Mouse (Mus musculus): Measurements from ENCODE around the gene Pax5. TPM values are rescaled to one million over a fixed set of nuclear protein-coding genes. Genes with fewer than 3 reads are reported as not detected.

Gene Pax5
- polyA plus RNA-seq, 1 experiment = not detected

GRCm38 (mm10) chr4:44668574-44668973 lies 41.7 kb downstream of the Pax5 start:
- no peak overlapping the region for H3K4me3 ChIP-seq (ENCODE audit: insufficient read depth, poor library complexity, severe bottlenecking)
- H3K79me2 ChIP-seq (ENCODE audit: control insufficient read depth, insufficient read depth) = no peaks in the 10 kb centered on the region
- H3K79me3 ChIP-seq (ENCODE audit: low read depth) = no peaks in the 10 kb centered on the region
- TF ChIP-seq CEBPB (IDR thresholded peaks at IDR 0.05; ENCODE audit: low read depth) (no peak), MYOD1 (IDR thresholded peaks at IDR 0.05; ENCODE audit: control insufficient read depth, insufficient read length, low read depth) (no peak), MAX (IDR thresholded peaks at IDR 0.05) (no peak), USF1 (IDR thresholded peaks at IDR 0.05; ENCODE audit: low read depth) (no peak), FOSL1 (IDR thresholded peaks at IDR 0.05; ENCODE audit: insufficient read depth, low read length, poor library complexity, severe bottlenecking) (no peak), MYOG (IDR thresholded peaks at IDR 0.05; ENCODE audit: control insufficient read depth, extremely low read depth, insufficient read length) (no peak), CTCF (IDR thresholded peaks at IDR 0.05; ENCODE audit: control insufficient read depth, insufficient read depth, insufficient read length) (no peak)
- no peak overlapping the region for H3ac ChIP-seq (ENCODE audit: control insufficient read depth, insufficient read length, low read depth)
- H3K27me3 ChIP-seq (ENCODE audit: control insufficient read depth, insufficient read depth, insufficient read length) = peaks cover 45% of the 10 kb centered on the region
- H3K36me3 ChIP-seq (ENCODE audit: control insufficient read depth, insufficient read depth) = no peaks in the 10 kb centered on the region

- no peaks in the 10 kb centered on the region for H3K79me3 ChIP-seq (ENCODE audit: low read depth)
- H3K36me3 ChIP-seq (ENCODE audit: control insufficient read depth, insufficient read depth) = no peaks in the 10 kb centered on the region
- no peak overlapping the region for H3K4me3 ChIP-seq (ENCODE audit: insufficient read depth, poor library complexity, severe bottlenecking)
- TF ChIP-seq USF1 (IDR thresholded peaks at IDR 0.05; ENCODE audit: low read depth) = no peak
- no peak for TF ChIP-seq MYOD1 (IDR thresholded peaks at IDR 0.05; ENCODE audit: control insufficient read depth, insufficient read length, low read depth)
- no peak for TF ChIP-seq CTCF (IDR thresholded peaks at IDR 0.05; ENCODE audit: control insufficient read depth, insufficient read depth, insufficient read length)
- TF ChIP-seq MAX (IDR thresholded peaks at IDR 0.05) = no peak
- no peak for TF ChIP-seq FOSL1 (IDR thresholded peaks at IDR 0.05; ENCODE audit: insufficient read depth, low read length, poor library complexity, severe bottlenecking)
- TF ChIP-seq MYOG (IDR thresholded peaks at IDR 0.05; ENCODE audit: control insufficient read depth, extremely low read depth, insufficient read length) = no peak
- no peak for TF ChIP-seq CEBPB (IDR thresholded peaks at IDR 0.05; ENCODE audit: low read depth)
- no peaks in the 10 kb centered on the region for H3K79me2 ChIP-seq (ENCODE audit: control insufficient read depth, insufficient read depth)
- H3K27me3 ChIP-seq (ENCODE audit: control insufficient read depth, insufficient read depth, insufficient read length) = peaks cover 42% of the 10 kb centered on the region
- H3ac ChIP-seq (ENCODE audit: control insufficient read depth, insufficient read length, low read depth) = no peak overlapping the region
Measured at GRCm38 (mm10) chr4:44668172-44668571, 42.1 kb downstream of the Pax5 start.

DNA sequence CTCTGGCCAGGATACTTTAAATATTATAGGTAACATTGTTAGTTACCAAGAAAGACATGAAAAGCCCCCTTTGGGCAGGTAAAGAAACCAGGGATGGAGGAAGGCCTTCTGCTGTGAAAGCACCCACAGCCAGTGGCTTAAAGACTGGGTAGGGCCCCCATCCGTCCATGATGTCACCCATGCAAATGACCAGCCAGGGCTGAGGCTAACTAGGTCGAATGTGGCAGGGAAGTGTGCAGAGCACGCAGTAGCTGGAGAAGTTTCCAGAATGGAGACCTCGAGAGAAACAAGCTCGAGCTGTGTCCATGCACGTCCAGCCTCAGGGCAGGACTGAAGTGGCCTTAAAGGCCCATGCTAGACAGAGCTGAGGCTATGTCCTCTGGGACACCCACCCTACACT lies 42.9 kb downstream of the Pax5 start:
- Histone ChIP-seq H3K79me2 (ENCODE audit: control insufficient read depth, insufficient read depth) (no peaks in the 10 kb centered on the region), H3ac (ENCODE audit: control insufficient read depth, insufficient read length, low read depth) (no peak overlapping the region), H3K36me3 (ENCODE audit: control insufficient read depth, insufficient read depth) (no peaks in the 10 kb centered on the region), H3K27me3 (ENCODE audit: control insufficient read depth, insufficient read depth, insufficient read length) (peaks cover 47% of the 10 kb centered on the region), H3K79me3 (ENCODE audit: low read depth) (no peaks in the 10 kb centered on the region), H3K4me3 (ENCODE audit: insufficient read depth, poor library complexity, severe bottlenecking) (no peak overlapping the region)
- no peak for TF ChIP-seq MYOD1 (IDR thresholded peaks at IDR 0.05; ENCODE audit: control insufficient read depth, insufficient read length, low read depth)
- no peak for TF ChIP-seq FOSL1 (IDR thresholded peaks at IDR 0.05; ENCODE audit: insufficient read depth, low read length, poor library complexity, severe bottlenecking)
- TF ChIP-seq USF1 (IDR thresholded peaks at IDR 0.05; ENCODE audit: low read depth) = no peak
- no peak for TF ChIP-seq CTCF (IDR thresholded peaks at IDR 0.05; ENCODE audit: control insufficient read depth, insufficient read depth, insufficient read length)
- TF ChIP-seq CEBPB (IDR thresholded peaks at IDR 0.05; ENCODE audit: low read depth) = no peak
- no peak for TF ChIP-seq MYOG (IDR thresholded peaks at IDR 0.05; ENCODE audit: control insufficient read depth, extremely low read depth, insufficient read length)
- no peak for TF ChIP-seq MAX (IDR thresholded peaks at IDR 0.05)

DNA sequence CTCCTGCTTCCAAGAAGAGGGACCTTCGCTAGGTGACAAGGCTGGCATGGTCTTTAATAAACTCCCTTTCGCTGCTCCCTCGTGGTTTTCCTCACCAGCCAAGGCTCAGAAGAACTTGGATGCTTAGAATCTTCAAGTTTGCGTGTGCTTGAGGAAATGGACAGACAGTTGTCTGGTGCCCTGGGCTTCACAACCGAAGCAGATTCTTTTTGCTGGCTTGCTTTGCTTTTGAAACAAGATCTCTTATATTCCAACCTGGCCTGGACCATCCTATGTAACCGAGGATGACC lies 45.6 kb downstream of the Pax5 start:
- Histone ChIP-seq H3ac (ENCODE audit: control insufficient read depth, insufficient read length, low read depth) (no peak overlapping the region), H3K4me3 (ENCODE audit: insufficient read depth, poor library complexity, severe bottlenecking) (no peak overlapping the region), H3K27me3 (ENCODE audit: control insufficient read depth, insufficient read depth, insufficient read length) (peaks cover 45% of the 10 kb centered on the region), H3K36me3 (ENCODE audit: control insufficient read depth, insufficient read depth) (no peaks in the 10 kb centered on the region), H3K79me3 (ENCODE audit: low read depth) (no peaks in the 10 kb centered on the region), H3K79me2 (ENCODE audit: control insufficient read depth, insufficient read depth) (no peaks in the 10 kb centered on the region)
- TF ChIP-seq MAX (IDR thresholded peaks at IDR 0.05) = no peak
- TF ChIP-seq USF1 (IDR thresholded peaks at IDR 0.05; ENCODE audit: low read depth) = no peak
- TF ChIP-seq MYOG (IDR thresholded peaks at IDR 0.05; ENCODE audit: control insufficient read depth, extremely low read depth, insufficient read length) = no peak
- TF ChIP-seq CEBPB (IDR thresholded peaks at IDR 0.05; ENCODE audit: low read depth) = no peak

DNA sequence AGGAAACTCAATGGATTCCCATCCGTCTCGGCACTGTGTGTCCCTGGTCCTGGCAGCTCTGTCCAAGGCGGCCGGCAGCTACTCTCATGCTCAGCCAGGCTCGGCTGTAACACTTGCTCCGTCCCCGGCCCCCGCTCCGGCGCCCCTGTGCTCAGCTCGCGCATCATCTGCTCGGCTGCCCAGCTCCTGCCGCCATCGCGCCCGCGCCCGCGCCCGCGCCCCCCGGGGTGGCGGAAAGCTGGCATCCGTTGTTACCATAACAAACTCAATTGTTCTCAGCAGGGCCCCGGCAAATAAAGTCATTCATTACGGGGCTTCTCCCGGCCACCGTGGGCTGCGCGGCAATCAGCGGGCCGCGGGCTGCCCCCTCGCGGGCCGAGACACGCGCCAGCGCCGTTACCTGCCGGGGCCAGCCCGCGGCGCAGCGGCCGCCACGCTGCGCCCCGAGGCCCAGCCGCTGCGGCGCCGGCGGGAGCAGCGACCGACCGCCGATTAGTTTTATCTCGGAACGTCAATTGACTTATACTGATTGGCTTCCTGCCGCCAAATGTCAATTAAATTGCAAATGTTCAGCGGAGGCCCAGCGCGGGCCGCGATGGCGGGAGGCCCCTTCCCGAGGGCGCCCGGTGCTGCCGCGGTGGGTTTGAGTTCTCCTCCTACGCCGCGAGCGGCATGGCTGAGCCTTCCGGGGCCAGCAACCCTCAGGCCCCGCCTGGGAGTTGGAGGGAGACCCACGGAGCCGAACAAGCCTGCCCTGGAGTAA lies 46.1 kb downstream of the Pax5 start:
- no peak overlapping the region for H3K4me3 ChIP-seq (ENCODE audit: insufficient read depth, poor library complexity, severe bottlenecking)
- no peaks in the 10 kb centered on the region for H3K79me2 ChIP-seq (ENCODE audit: control insufficient read depth, insufficient read depth)
- H3K36me3 ChIP-seq (ENCODE audit: control insufficient read depth, insufficient read depth) = no peaks in the 10 kb centered on the region
- no peak overlapping the region for H3ac ChIP-seq (ENCODE audit: control insufficient read depth, insufficient read length, low read depth)
- no peak for TF ChIP-seq USF1 (IDR thresholded peaks at IDR 0.05; ENCODE audit: low read depth)
- TF ChIP-seq CEBPB (IDR thresholded peaks at IDR 0.05; ENCODE audit: low read depth) = no peak
- no peak for TF ChIP-seq FOSL1 (IDR thresholded peaks at IDR 0.05; ENCODE audit: insufficient read depth, low read length, poor library complexity, severe bottlenecking)
- no peak for TF ChIP-seq MAX (IDR thresholded peaks at IDR 0.05)
- TF ChIP-seq MYOG (IDR thresholded peaks at IDR 0.05; ENCODE audit: control insufficient read depth, extremely low read depth, insufficient read length) = no peak
- TF ChIP-seq CTCF (IDR thresholded peaks at IDR 0.05; ENCODE audit: control insufficient read depth, insufficient read depth, insufficient read length) = no peak
- no peak for TF ChIP-seq MYOD1 (IDR thresholded peaks at IDR 0.05; ENCODE audit: control insufficient read depth, insufficient read length, low read depth)
- no peaks in the 10 kb centered on the region for H3K79me3 ChIP-seq (ENCODE audit: low read depth)
- peaks cover 45% of the 10 kb centered on the region for H3K27me3 ChIP-seq (ENCODE audit: control insufficient read depth, insufficient read depth, insufficient read length)

DNA sequence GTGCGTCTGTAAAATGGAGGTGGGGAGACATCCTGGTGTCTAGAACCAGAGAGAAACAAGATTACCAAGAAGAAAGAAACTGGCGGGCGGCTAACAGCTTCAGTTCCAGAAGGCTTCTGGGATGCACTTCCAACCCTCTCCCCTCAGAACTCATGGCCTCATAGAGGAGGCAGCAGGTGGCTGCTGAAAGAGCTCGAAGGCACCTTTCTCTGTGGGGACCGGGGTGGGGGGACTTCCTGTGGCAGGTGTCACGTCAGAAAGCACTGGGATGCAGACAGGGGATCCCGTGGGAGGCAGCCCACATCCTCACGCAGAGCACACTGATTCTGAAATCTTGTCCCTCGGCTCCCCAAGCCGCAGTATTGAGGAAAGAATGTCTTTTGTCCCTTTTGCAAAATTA lies 46.8 kb downstream of the Pax5 start:
- Histone ChIP-seq H3K27me3 (ENCODE audit: control insufficient read depth, insufficient read depth, insufficient read length) (peaks cover 52% of the 10 kb centered on the region), H3K4me3 (ENCODE audit: insufficient read depth, poor library complexity, severe bottlenecking) (no peak overlapping the region), H3ac (ENCODE audit: control insufficient read depth, insufficient read length, low read depth) (no peak overlapping the region)

More for the DNA sequence above, 46.8 kb downstream of the Pax5 start:
- Histone ChIP-seq H3K36me3 (ENCODE audit: control insufficient read depth, insufficient read depth) (no peaks in the 10 kb centered on the region), H3K79me2 (ENCODE audit: control insufficient read depth, insufficient read depth) (no peaks in the 10 kb centered on the region), H3K79me3 (ENCODE audit: low read depth) (no peaks in the 10 kb centered on the region)
- TF ChIP-seq MAX (IDR thresholded peaks at IDR 0.05) (no peak), CTCF (IDR thresholded peaks at IDR 0.05; ENCODE audit: control insufficient read depth, insufficient read depth, insufficient read length) (no peak), CEBPB (IDR thresholded peaks at IDR 0.05; ENCODE audit: low read depth) (no peak), FOSL1 (IDR thresholded peaks at IDR 0.05; ENCODE audit: insufficient read depth, low read length, poor library complexity, severe bottlenecking) (no peak), USF1 (IDR thresholded peaks at IDR 0.05; ENCODE audit: low read depth) (no peak), MYOD1 (IDR thresholded peaks at IDR 0.05; ENCODE audit: control insufficient read depth, insufficient read length, low read depth) (no peak), MYOG (IDR thresholded peaks at IDR 0.05; ENCODE audit: control insufficient read depth, extremely low read depth, insufficient read length) (no peak)
